Mouse (Mus musculus): ENCODE data around the gene Fbxw10. TPM values are rescaled to one million over a fixed set of nuclear protein-coding genes. Genes with fewer than 3 reads are reported as not detected.

The Fbxw10 gene
- polyA plus RNA-seq (2015; fragmentation: Illumina TruSeq; extraction: RNeasy Lipid Tissue Mini Kit (QIAGEN cat#74804); ENCODE audit: insufficient read depth, low replicate concordance): 5.3 TPM

GRCm38 (mm10) chr11:62846961-62847654 lies at the start of gene Fbxw10:
Gene Fbxw10 (plus strand): TSS chr11:62847069.

GRCm38 (mm10) chr11:62820059-62820541 lies 26.8 kb upstream of the Fbxw10 start, which contains the start of gene Trim16:
Gene Trim16 (plus strand): TSS chr11:62820231.

GRCm38 (mm10) chr11:62879220-62880048 lies 32.6 kb downstream of the Fbxw10 start, which contains the start of gene Tvp23b:
Gene Tvp23b (plus strand): TSS chr11:62879455.

Other genes starting within 250 kb of the Fbxw10 start
- 7.7 TPM for gene Lrrc75a, start 198.5 kb upstream of the Fbxw10 start, polyA plus RNA-seq (2015; fragmentation: Illumina TruSeq; extraction: RNeasy Lipid Tissue Mini Kit (QIAGEN cat#74804); ENCODE audit: insufficient read depth, low replicate concordance)
- gene Mmgt2, start 198.4 kb upstream of the Fbxw10 start, polyA plus RNA-seq (2015; fragmentation: Illumina TruSeq; extraction: RNeasy Lipid Tissue Mini Kit (QIAGEN cat#74804); ENCODE audit: insufficient read depth, low replicate concordance): 23.9 TPM
- gene Zfp287, start 115.2 kb upstream of the Fbxw10 start, polyA plus RNA-seq (2015; fragmentation: Illumina TruSeq; extraction: RNeasy Lipid Tissue Mini Kit (QIAGEN cat#74804); ENCODE audit: insufficient read depth, low replicate concordance): 12.7 TPM
- not detected for gene Gm10428, start 94.0 kb upstream of the Fbxw10 start, polyA plus RNA-seq (2015; fragmentation: Illumina TruSeq; extraction: RNeasy Lipid Tissue Mini Kit (QIAGEN cat#74804); ENCODE audit: insufficient read depth, low replicate concordance)
- 2.6 TPM for gene Zfp286, start 57.6 kb upstream of the Fbxw10 start, polyA plus RNA-seq (2015; fragmentation: Illumina TruSeq; extraction: RNeasy Lipid Tissue Mini Kit (QIAGEN cat#74804); ENCODE audit: insufficient read depth, low replicate concordance)
- gene Trim16, start 26.8 kb upstream of the Fbxw10 start, polyA plus RNA-seq (2015; fragmentation: Illumina TruSeq; extraction: RNeasy Lipid Tissue Mini Kit (QIAGEN cat#74804); ENCODE audit: insufficient read depth, low replicate concordance): 1.1 TPM
- gene Tvp23b, start 32.4 kb downstream of the Fbxw10 start, polyA plus RNA-seq (2015; fragmentation: Illumina TruSeq; extraction: RNeasy Lipid Tissue Mini Kit (QIAGEN cat#74804); ENCODE audit: insufficient read depth, low replicate concordance): 38.5 TPM
- gene Cdrt4, start 104.1 kb downstream of the Fbxw10 start, polyA plus RNA-seq (2015; fragmentation: Illumina TruSeq; extraction: RNeasy Lipid Tissue Mini Kit (QIAGEN cat#74804); ENCODE audit: insufficient read depth, low replicate concordance): 0.39 TPM
- gene Tekt3, start 214.6 kb downstream of the Fbxw10 start, polyA plus RNA-seq (2015; fragmentation: Illumina TruSeq; extraction: RNeasy Lipid Tissue Mini Kit (QIAGEN cat#74804); ENCODE audit: insufficient read depth, low replicate concordance): not detected